Mouse (Mus musculus): ENCODE measurements at regions not wholly inside any gene's neighbourhood (a gene's known extent, or its start where the extent isn't known, plus 50 kb on each side); places are given as distances from the start of the nearest gene placed in this dataset.
"Not testable (repeated sequence)": the region's sequence is repeated elsewhere in the genome, so short reads cannot be mapped to it uniquely, and the experiment has no call there.

GRCm38 (mm10) chr5:5956716-5957115 lies 207.6 kb upstream of the Steap1 start:
- ATAC-seq (replicated peaks; ENCODE audit: low read depth, poor library complexity, severe bottlenecking): no peak

DNA sequence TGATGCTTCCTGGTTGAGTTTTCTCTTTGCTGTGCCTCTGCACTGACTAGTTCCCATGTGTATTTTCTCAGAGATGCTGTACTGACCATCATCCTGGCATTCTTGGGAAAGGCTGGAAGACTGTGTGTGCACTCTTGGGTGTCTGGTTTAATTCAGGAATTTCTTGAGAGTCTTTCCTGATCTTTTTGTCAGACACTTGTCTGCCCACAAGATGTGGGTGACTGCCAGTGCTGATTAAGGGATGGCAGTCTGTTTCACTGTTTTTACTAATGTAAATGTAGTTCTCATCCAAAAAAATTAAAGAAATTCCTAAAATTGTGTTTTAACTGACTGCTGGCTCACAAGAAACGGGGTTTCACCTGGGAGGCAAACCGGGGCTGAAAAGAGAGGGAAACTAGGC lies 206.7 kb upstream of the Steap1 start:
- no peak for ATAC-seq (replicated peaks; ENCODE audit: low read depth, poor library complexity, severe bottlenecking)

- no peak for ATAC-seq (replicated peaks; ENCODE audit: low read depth, poor library complexity, severe bottlenecking)
Observed at GRCm38 (mm10) chr5:5925796-5926195, 176.7 kb upstream of the Steap1 start.

DNA sequence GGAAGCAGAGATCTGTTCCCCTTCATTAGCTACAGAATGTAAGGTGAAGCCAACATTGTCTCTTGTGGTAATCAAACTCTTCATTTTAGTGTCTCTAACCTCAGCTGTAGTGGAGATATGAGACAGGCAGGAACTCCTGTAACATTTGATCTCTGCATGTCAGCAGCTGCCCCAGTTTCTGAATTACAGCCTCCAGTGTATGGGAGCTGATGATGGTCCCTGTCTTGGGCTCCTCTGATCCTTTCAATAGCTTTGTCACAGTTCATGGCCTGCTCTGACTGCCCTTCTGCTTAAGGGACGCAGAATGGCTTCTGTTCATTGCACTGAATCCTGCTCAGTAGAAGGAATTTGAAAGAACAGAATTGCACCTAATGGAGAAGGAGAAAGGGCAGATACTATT lies 167.3 kb upstream of the Steap1 start:
- ATAC-seq (replicated peaks; ENCODE audit: low read depth, poor library complexity, severe bottlenecking): no peak

GRCm38 (mm10) chr5:5889376-5889775 lies 140.2 kb upstream of the Steap1 start:
- ATAC-seq (replicated peaks; ENCODE audit: low read depth, poor library complexity, severe bottlenecking): no peak

- no peak for ATAC-seq (replicated peaks; ENCODE audit: low read depth, poor library complexity, severe bottlenecking)
Observed at GRCm38 (mm10) chr5:5873425-5873824, 124.3 kb upstream of the Steap1 start.

GRCm38 (mm10) chr5:5856146-5856724 lies 107.1 kb upstream of the Steap1 start:
- ATAC-seq (replicated peaks; ENCODE audit: low read depth, poor library complexity, severe bottlenecking): no peak

DNA sequence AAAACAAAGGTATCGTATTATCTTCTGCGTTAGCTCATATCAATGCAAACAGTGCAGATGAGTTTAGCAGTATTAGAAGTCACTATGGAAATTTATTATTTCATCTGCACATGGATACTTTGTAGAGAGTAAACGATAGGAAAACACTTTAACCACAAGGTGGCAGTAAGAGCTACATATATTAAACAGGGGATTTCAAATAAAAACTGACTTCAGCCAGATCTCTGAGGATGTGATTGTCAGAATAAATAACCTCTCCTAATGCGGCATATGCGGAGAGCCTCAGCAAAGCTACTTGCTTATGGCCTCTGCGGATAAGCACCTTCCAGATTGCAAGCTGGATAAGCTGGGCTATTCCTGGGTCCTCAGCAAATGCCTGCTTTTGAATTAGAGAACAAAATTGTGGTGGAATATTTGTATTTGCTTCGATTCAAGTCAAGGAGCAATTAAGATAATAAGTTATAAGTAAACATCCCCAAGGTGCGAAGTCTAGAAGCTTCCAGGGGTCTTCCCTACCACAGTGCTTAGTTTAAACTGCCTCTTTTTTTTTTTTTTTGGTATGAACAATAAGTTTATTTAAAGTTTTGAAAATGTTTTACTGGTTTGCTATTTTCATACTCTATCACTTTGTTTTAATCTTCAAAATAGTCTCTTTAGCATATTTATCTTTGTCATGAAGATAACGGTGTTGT lies 96.8 kb upstream of the Steap1 start:
- ATAC-seq (replicated peaks; ENCODE audit: low read depth, poor library complexity, severe bottlenecking): 0 out of 2 replicates have a peak, but pooled peaks have one; percentile 32

GRCm38 (mm10) chr5:5844312-5844711 lies 95.2 kb upstream of the Steap1 start:
- ATAC-seq (replicated peaks; ENCODE audit: low read depth, poor library complexity, severe bottlenecking): no peak

DNA sequence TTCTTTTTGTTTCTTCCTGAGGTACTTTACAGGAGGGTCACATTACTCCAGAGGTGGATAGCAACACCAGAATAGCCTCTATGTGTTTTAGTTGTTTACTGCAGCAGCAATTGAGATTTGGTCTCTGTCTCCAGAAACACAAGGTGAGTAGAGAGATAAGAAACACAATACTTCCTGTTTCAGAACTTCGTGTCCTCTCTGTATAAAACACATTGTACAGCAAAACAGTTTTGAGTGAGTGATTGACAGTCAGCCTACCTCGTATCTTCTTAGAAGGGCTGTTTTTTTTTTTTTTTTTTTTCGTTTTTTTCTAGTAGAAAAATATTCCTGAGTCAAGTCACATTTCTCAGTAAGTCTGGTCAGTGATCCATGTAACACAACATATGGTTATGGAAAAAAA lies 89.6 kb upstream of the Steap1 start:
- ATAC-seq (replicated peaks; ENCODE audit: low read depth, poor library complexity, severe bottlenecking): 0 out of 2 replicates have a peak, but pooled peaks have one; percentile 42

- ATAC-seq (replicated peaks; ENCODE audit: low read depth, poor library complexity, severe bottlenecking): not testable (repeated sequence)
Observed at GRCm38 (mm10) chr5:5822666-5823065, 73.5 kb upstream of the Steap1 start.

Measured in common myeloid progenitor, adult 5-6 weeks (primary cell).